Mouse (Mus musculus) lung, postnatal 0 days (tissue): ENCODE results near the gene Dlgap3. TPM values are rescaled to one million over a fixed set of nuclear protein-coding genes. Genes with fewer than 3 reads are reported as not detected.
A peak's percentile ranks its signal among the peaks of the same experiment; 100 is the strongest.

Source experiments
- ATAC-seq: fragments of 200-750 bp; cut with Nextera tagmentation; 2 replicates; pipeline ENCODE4 v1.8.0; 2017; ENCODE audit warnings: moderate library complexity
- DNase-seq: peaks from one replicate; pipeline ENCODE4 v3.0.0-alpha.2; 2016; ENCODE audit warnings: low spot score
- H3K27ac ChIP-seq: fragments of 300-500 bp; sonication (generic); 2 replicates; pipeline ENCODE4 v1.5.1; 2014; ENCODE audit warnings: antibody characterized with exemption, mild to moderate bottlenecking, low read length, mixed read lengths
- H3K27me3 ChIP-seq: fragments of 300-500 bp; sonication (generic); replicated peaks from 2 replicates; pipeline ENCODE4 v1.6.1; 2014; ENCODE audit warnings: low read length, mixed read lengths; ENCODE audit not compliant: insufficient read depth
- H3K36me3 ChIP-seq: fragments of 300-500 bp; sonication (generic); 2 replicates; pipeline ENCODE4 v1.6.1; 2014; ENCODE audit warnings: low read length, mixed read lengths; ENCODE audit not compliant: insufficient read depth
- H3K4me1 ChIP-seq: fragments of 300-500 bp; sonication (generic); 2 replicates; pipeline ENCODE4 v1.6.1; 2014; ENCODE audit warnings: antibody characterized with exemption, low read depth, low read length, mixed read lengths; ENCODE audit not compliant: insufficient read depth
- H3K4me2 ChIP-seq: fragments of 300-500 bp; sonication (generic); replicated peaks from 2 replicates; pipeline ENCODE4 v1.6.1; 2014; ENCODE audit warnings: low read depth, mild to moderate bottlenecking, low read length, moderate library complexity, mixed read lengths
- H3K4me3 ChIP-seq: fragments of 300-500 bp; sonication (generic); 2 replicates; pipeline ENCODE4 v1.5.1; 2014; ENCODE audit warnings: low read depth, low read length
- H3K9ac ChIP-seq: fragments of 300-500 bp; sonication (generic); replicated peaks from 2 replicates; pipeline ENCODE4 v1.6.1; 2014; ENCODE audit warnings: low read depth, mild to moderate bottlenecking
- H3K9me3 ChIP-seq: fragments of 300-500 bp; sonication (generic); 2 replicates; pipeline ENCODE4 v1.6.1; 2016; ENCODE audit warnings: low read length, mixed read lengths
- CTCF ChIP-seq: IDR thresholded peaks from 2 replicates; pipeline ENCODE4 v1.5.1; 2016; ENCODE audit warnings: antibody characterized with exemption, mild to moderate bottlenecking
- EP300 ChIP-seq: IDR thresholded peaks from 2 replicates; pipeline ENCODE4 v1.6.1; 2016; ENCODE audit warnings: antibody characterized with exemption, mild to moderate bottlenecking, control low read depth
- WGBS: fragments of 180-500 bp; shearing (Covaris S2); extraction: QIAGEN DNeasy Blood & Tissue Kit; methylation state at CpG from one replicate; pipeline ENCODE4 v1.1.7; 2014; 5-methylcytosine and 5-hydroxymethylcytosine counted together
- polyA plus RNA-seq: library from polyadenylated mRNA; unstranded; fragments of >200 nt; fragmentation: Nextera tagmentation; extraction: Ambion mirVana; gene quantifications from 2 replicates; pipeline ENCODE4 v1.2.1, GENCODE M21; 2015

The Dlgap3 gene
- polyA plus RNA-seq, 1 experiment from 2014 or later, result 0.10 TPM

DNA sequence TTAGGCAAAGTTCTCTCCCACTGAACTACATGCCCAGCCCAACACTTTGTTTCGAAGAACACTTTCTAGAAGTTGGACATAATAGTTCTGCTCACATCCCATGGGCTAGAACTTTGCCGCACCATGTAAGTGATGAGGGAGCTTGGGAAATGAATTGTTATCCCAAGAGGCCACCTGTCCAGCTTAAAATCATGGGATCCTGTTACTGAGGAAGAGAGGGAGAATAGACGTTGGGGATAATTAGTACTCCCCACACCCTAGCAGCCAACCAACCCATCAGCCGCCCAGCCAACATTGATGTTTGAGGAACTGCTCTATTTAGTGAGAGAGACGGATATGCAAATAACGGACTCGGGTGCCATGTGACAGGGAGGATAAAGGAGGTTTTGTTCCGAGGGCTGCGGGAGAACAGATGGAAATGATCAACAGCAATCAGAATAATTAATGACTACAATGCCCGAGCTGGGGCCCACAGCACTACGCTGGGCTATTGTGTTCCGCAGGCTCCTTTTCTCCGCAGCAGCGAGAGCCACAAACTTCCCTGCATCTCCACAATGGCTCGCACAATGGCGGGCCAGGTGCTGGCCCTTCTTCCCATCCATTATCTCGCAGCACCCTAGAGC is 58.2 kb downstream of the Dlgap3 start:
- 24% methylated on average over 17 of the region's 17 CpGs for WGBS
- Histone ChIP-seq H3K36me3 (no peaks in the 10 kb centered on the region), H3K27me3 (0 out of 2 replicates have a peak, but pooled peaks cover 6% of the 10 kb centered on the region)

DNA sequence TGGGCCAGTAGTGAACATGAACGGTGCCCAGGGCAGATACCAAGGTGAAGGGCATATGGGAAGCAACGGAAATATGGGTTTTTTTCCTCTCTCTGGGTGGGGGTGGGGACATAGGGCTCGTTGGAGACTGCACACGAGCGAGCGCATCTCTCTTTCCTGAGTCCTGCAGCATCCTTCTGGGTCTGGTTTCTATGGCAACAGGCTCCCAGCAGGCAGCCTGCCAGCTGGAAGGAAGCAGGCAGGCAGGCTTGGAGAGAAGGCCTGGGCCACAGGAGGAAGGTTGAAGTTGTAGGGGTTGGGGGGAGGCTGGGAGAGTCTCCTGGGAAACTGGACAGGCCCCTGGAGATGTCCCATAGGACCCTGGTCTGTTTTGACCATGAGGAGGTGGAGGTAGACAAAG is 63.0 kb downstream of the Dlgap3 start:
- no peak for ATAC-seq

More for the DNA sequence above, 58.2 kb downstream of the Dlgap3 start:
- Histone ChIP-seq H3K27ac (no peak overlapping the region), H3K4me1 (no peaks in the 10 kb centered on the region), H3K9me3 (no peaks in the 10 kb centered on the region), H3K9ac (no peak overlapping the region), H3K4me2 (no peak overlapping the region), H3K4me3 (no peak overlapping the region)
- no peak for DNase-seq
- no peak for ATAC-seq
- TF ChIP-seq EP300 (no peak), CTCF (no peak)

GRCm38 (mm10) chr4:127232551-127232950 is 63.5 kb downstream of the Dlgap3 start:
- Histone ChIP-seq H3K9me3 (no peaks in the 10 kb centered on the region), H3K4me2 (no peak overlapping the region), H3K4me1 (peaks cover 5% of the 10 kb centered on the region; the same call in 1 of the 2 replicates), H3K36me3 (no peaks in the 10 kb centered on the region), H3K27ac (no peak overlapping the region), H3K4me3 (no peak overlapping the region), H3K27me3 (0 out of 2 replicates have a peak, but pooled peaks cover 4% of the 10 kb centered on the region), H3K9ac (no peak overlapping the region)
- no peak for DNase-seq
- ATAC-seq, result no peak
- 56% methylated on average over 5 of the region's 5 CpGs for WGBS
- no peak for TF ChIP-seq EP300
- no peak for TF ChIP-seq CTCF

More for the DNA sequence above, 63.0 kb downstream of the Dlgap3 start:
- Histone ChIP-seq H3K36me3 (no peaks in the 10 kb centered on the region), H3K27me3 (0 out of 2 replicates have a peak, but pooled peaks cover 4% of the 10 kb centered on the region), H3K27ac (no peak overlapping the region), H3K4me2 (no peak overlapping the region), H3K9me3 (no peaks in the 10 kb centered on the region), H3K9ac (no peak overlapping the region), H3K4me3 (no peak overlapping the region), H3K4me1 (peaks cover 5% of the 10 kb centered on the region; the same call in 1 of the 2 replicates)
- WGBS, result 42% methylated on average over 6 of the region's 6 CpGs
- TF ChIP-seq EP300 (no peak), CTCF (no peak)
- DNase-seq, result no peak

DNA sequence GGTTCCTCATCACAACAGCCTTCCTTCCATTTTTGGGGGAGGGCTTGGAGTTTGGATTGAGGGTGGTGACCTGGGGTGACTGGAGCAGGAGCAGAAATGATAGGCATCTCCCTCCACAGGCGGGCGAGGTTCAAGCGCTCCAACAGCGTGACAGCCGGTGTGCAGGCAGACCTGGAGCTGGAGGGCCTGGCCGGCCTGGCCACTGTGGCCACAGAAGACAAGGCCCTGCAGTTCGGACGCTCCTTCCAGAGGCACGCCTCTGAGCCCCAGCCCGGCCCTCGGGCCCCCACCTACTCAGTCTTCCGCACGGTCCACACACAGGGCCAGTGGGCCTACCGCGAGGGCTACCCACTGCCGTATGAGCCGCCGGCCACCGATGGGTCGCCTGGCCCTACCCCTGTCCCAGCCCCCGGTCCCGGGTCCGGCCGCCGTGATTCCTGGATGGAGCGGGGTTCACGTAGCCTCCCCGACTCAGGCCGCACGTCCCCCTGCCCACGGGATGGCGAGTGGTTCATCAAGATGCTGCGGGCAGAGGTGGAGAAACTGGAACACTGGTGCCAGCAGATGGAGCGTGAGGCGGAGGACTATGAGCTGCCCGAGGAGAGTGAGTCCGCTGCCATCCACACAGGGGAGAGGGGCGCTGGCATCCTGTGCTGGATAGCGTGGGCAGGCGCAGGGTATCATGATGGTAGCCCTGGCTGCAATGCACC is 64.6 kb downstream of the Dlgap3 start:
- no peak for DNase-seq
- no peak overlapping the region for H3K4me2 ChIP-seq
- ATAC-seq, result no peak
- no peak overlapping the region for H3K27ac ChIP-seq
- no peaks in the 10 kb centered on the region for H3K36me3 ChIP-seq
- no peaks in the 10 kb centered on the region for H3K9me3 ChIP-seq
- 75% methylated on average over 36 of the region's 40 CpGs for WGBS
- TF ChIP-seq CTCF, result no peak
- TF ChIP-seq EP300, result no peak
- H3K9ac ChIP-seq, result no peak overlapping the region
- H3K27me3 ChIP-seq, result 0 out of 2 replicates have a peak, but pooled peaks cover 4% of the 10 kb centered on the region
- H3K4me3 ChIP-seq, result no peak overlapping the region
- H3K4me1 ChIP-seq, result peaks cover 5% of the 10 kb centered on the region; the same call in 1 of the 2 replicates

GRCm38 (mm10) chr4:127235742-127236487 is 66.9 kb downstream of the Dlgap3 start:
- Histone ChIP-seq H3K27me3 (0 out of 2 replicates have a peak, but pooled peaks cover 4% of the 10 kb centered on the region), H3K4me1 (peaks cover 5% of the 10 kb centered on the region; the same call in 1 of the 2 replicates), H3K36me3 (no peaks in the 10 kb centered on the region), H3K4me2 (peak overlapping the region; percentile 98), H3K4me3 (peak overlapping the region; percentile 49), H3K9me3 (no peaks in the 10 kb centered on the region), H3K9ac (peak overlapping the region; percentile 29; the same call in 1 of the 2 replicates), H3K27ac (no peak overlapping the region)
- no peak for TF ChIP-seq EP300
- TF ChIP-seq CTCF, result peak; percentile 71
- 6% methylated on average over 27 of the region's 67 CpGs for whole genome bisulfite sequencing
- ATAC-seq (peak; percentile 83), DNase-seq (peak; percentile 87)

DNA sequence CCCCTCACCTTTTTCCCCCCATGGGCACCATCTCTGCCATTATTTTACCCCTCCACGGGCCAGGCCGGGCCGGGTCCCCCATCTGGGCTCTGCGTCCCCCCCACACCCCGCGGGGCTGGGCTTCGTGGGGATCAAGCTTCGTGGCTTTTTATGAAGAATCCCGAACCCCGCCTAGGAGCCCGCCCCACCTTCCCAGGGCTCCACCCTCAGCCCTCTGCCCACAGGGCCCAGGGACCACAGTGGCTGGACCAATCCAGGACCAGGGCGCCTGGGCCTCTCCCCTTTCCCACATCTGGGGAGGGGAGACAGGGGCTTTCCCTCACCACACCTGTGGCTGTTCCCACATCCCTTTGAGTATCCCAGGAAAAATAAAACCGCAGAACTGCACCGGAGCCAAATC is 67.6 kb downstream of the Dlgap3 start:
- ATAC-seq, result peak; percentile 13; the same call in 1 of the 2 replicates
- Histone ChIP-seq H3K4me1 (peaks cover 5% of the 10 kb centered on the region; the same call in 1 of the 2 replicates), H3K27me3 (0 out of 2 replicates have a peak, but pooled peaks cover 4% of the 10 kb centered on the region), H3K9me3 (no peaks in the 10 kb centered on the region), H3K36me3 (no peaks in the 10 kb centered on the region), H3K27ac (no peak overlapping the region), H3K4me2 (peak overlapping the region; percentile 98), H3K9ac (0 out of 2 replicates have a peak overlapping the region, but pooled peaks have one; percentile 29), H3K4me3 (peak overlapping the region; percentile 49)
- no peak for DNase-seq
- WGBS, result under 1% methylated on average over 14 of the region's 14 CpGs
- TF ChIP-seq EP300, result no peak
- no peak for TF ChIP-seq CTCF
